Mouse (Mus musculus) MEL (cell line): ENCODE measurements around the gene Cdc42se2. TPM values are rescaled to one million over a fixed set of nuclear protein-coding genes. Genes with fewer than 3 reads are reported as not detected.
A peak's percentile ranks its signal among the peaks of the same experiment; 100 is the strongest.

Experiments
- DNase-seq: peaks from one replicate; pipeline ENCODE4 v3.0.0; 2011; ENCODE audit warnings: low read depth, low spot score
- H3K27ac ChIP-seq: 2 replicates; pipeline ENCODE4 v1.5.1; 2012; ENCODE audit warnings: low read depth, mild to moderate bottlenecking, control low read depth, low read length, moderate library complexity; ENCODE audit not compliant: control insufficient read depth
- H3K27me3 ChIP-seq, 2 experiments: fragments of 150-350 bp in 1 of 2; sonication (generic) in 1 of 2; 2 replicates each; pipeline ENCODE4 v1.6.1; 2012; ENCODE audit warnings: low read length in 2 of 2, mild to moderate bottlenecking in 2 of 2, improper control_type of control experiment in 1 of 2, moderate library complexity in 1 of 2; ENCODE audit not compliant: insufficient read depth in 2 of 2, control insufficient read depth in 1 of 2
- H3K36me3 ChIP-seq, 2 experiments: 2 replicates each; pipeline ENCODE4 v1.6.1; 2012 to 2014; ENCODE audit warnings: low read length in 2 of 2, improper control_type of control experiment in 1 of 2, inconsistent platforms in 1 of 2, mild to moderate bottlenecking in 1 of 2; ENCODE audit not compliant: insufficient read depth in 2 of 2, control insufficient read depth in 1 of 2
- H3K4me1 ChIP-seq, 2 experiments: fragments of 150-350 bp in 1 of 2; sonication (generic) in 1 of 2; 2 replicates each; pipeline ENCODE4 v1.6.1; 2012; ENCODE audit warnings: low read length in 2 of 2, improper control_type of control experiment in 1 of 2, mild to moderate bottlenecking in 1 of 2; ENCODE audit not compliant: insufficient read depth in 2 of 2, control insufficient read depth in 1 of 2
- H3K4me3 ChIP-seq, 2 experiments: fragments of 150-350 bp in 1 of 2; sonication (generic) in 1 of 2; 2 replicates each; pipeline ENCODE4 v1.5.1; 2012; ENCODE audit warnings: low read depth in 2 of 2, low read length in 2 of 2, mild to moderate bottlenecking in 2 of 2, moderate library complexity in 2 of 2, control low read depth in 1 of 2, improper control_type of control experiment in 1 of 2; ENCODE audit not compliant: control insufficient read depth in 1 of 2, insufficient read depth in 1 of 2
- H3K79me2 ChIP-seq: 2 replicates; pipeline ENCODE4 v1.6.1; 2012; ENCODE audit warnings: mild to moderate bottlenecking, low read length, moderate library complexity; ENCODE audit not compliant: control insufficient read depth, poor library complexity, insufficient read depth
- H3K9ac ChIP-seq: 2 replicates; pipeline ENCODE4 v1.6.1; 2012; ENCODE audit warnings: low read depth, mild to moderate bottlenecking, control low read depth, low read length, moderate library complexity; ENCODE audit not compliant: control insufficient read depth, poor library complexity, severe bottlenecking
- H3K9me3 ChIP-seq: fragments of 150-350 bp; sonication (generic); replicated peaks from 2 replicates; pipeline ENCODE4 v1.6.1; 2012; ENCODE audit warnings: mild to moderate bottlenecking, low read length, improper control_type of control experiment, moderate library complexity; ENCODE audit not compliant: insufficient read depth
- CHD1 ChIP-seq: IDR thresholded peaks from 2 replicates; pipeline ENCODE4 v1.6.1; 2012; ENCODE audit warnings: low read depth, mild to moderate bottlenecking, inconsistent platforms, low read length, improper control_type of control experiment
- CHD2 ChIP-seq: IDR thresholded peaks from 2 replicates; pipeline ENCODE4 v1.6.1; 2011; ENCODE audit warnings: low read length, improper control_type of control experiment
- CTCF ChIP-seq, 3 experiments: IDR thresholded peaks in 2 of 3; conservative IDR thresholded peaks in 1 of 3; 2 replicates each; pipeline ENCODE4 v1.5.1; 2011 to 2012; ENCODE audit warnings: low read length in 3 of 3, low read depth in 2 of 3, mild to moderate bottlenecking in 2 of 3, improper control_type of control experiment in 1 of 3, inconsistent platforms in 1 of 3, mixed read lengths in 1 of 3, moderate library complexity in 1 of 3; ENCODE audit not compliant: control insufficient read depth in 1 of 3, insufficient read depth in 1 of 3, poor library complexity in 1 of 3, severe bottlenecking in 1 of 3
- E2F4 ChIP-seq: IDR thresholded peaks from 2 replicates; pipeline ENCODE4 v1.6.1; 2011; ENCODE audit warnings: low read depth, low read length, improper control_type of control experiment, borderline replicate concordance
- ELF1 ChIP-seq: IDR thresholded peaks from 2 replicates; pipeline ENCODE4 v1.6.1; 2014; ENCODE audit warnings: low read depth, mild to moderate bottlenecking, inconsistent platforms, low read length, improper control_type of control experiment, moderate library complexity
- EP300 ChIP-seq, 2 experiments: IDR thresholded peaks; 2 replicates each; pipeline ENCODE4 v1.6.1; 2011; ENCODE audit warnings: improper control_type of control experiment in 2 of 2, low read length in 2 of 2, low read depth in 1 of 2, mild to moderate bottlenecking in 1 of 2
- GATA1 ChIP-seq: IDR thresholded peaks from 2 replicates; pipeline ENCODE4 v1.6.1; 2011; ENCODE audit warnings: low read depth, low read length, improper control_type of control experiment
- JUND ChIP-seq: IDR thresholded peaks from 2 replicates; pipeline ENCODE4 v1.6.1; 2011; ENCODE audit warnings: low read depth, mild to moderate bottlenecking, improper control_type of control experiment, low read length
- KAT2A ChIP-seq: conservative IDR thresholded peaks from 2 replicates; pipeline ENCODE4 v1.6.1; 2012; ENCODE audit warnings: low read depth, low read length, improper control_type of control experiment, inconsistent platforms
- MAFK ChIP-seq: IDR thresholded peaks from 2 replicates; pipeline ENCODE4 v1.6.1; 2011; ENCODE audit warnings: low read depth, mild to moderate bottlenecking, low read length, improper control_type of control experiment, borderline replicate concordance
- MAX ChIP-seq: IDR thresholded peaks from 2 replicates; pipeline ENCODE4 v1.6.1; 2011; ENCODE audit warnings: low read length, improper control_type of control experiment
- MAZ ChIP-seq: IDR thresholded peaks from 2 replicates; pipeline ENCODE4 v1.6.1; 2012; ENCODE audit warnings: low read depth, mild to moderate bottlenecking, inconsistent platforms, low read length, improper control_type of control experiment
- MEF2A ChIP-seq: IDR thresholded peaks from 2 replicates; pipeline ENCODE4 v1.6.1; 2014; ENCODE audit warnings: low read depth, mild to moderate bottlenecking, inconsistent platforms, low read length, improper control_type of control experiment; ENCODE audit not compliant: poor library complexity, insufficient replicate concordance, severe bottlenecking; ENCODE audit errors: extremely low read depth
- NRF1 ChIP-seq: IDR thresholded peaks from 2 replicates; pipeline ENCODE4 v1.6.1; 2014; ENCODE audit warnings: low read depth, mild to moderate bottlenecking, inconsistent platforms, low read length, improper control_type of control experiment, moderate library complexity; ENCODE audit not compliant: poor library complexity, insufficient read depth, severe bottlenecking
- POLR2A ChIP-seq, 2 experiments: IDR thresholded peaks; 2 replicates each; pipeline ENCODE4 v1.6.1; 2011 to 2012; ENCODE audit warnings: low read length in 2 of 2, mild to moderate bottlenecking in 2 of 2, control low read depth in 1 of 2, improper control_type of control experiment in 1 of 2, low read depth in 1 of 2, moderate library complexity in 1 of 2; ENCODE audit not compliant: control insufficient read depth in 1 of 2, insufficient read depth in 1 of 2, poor library complexity in 1 of 2
- POLR2AphosphoS2 ChIP-seq: IDR thresholded peaks from 2 replicates; pipeline ENCODE4 v1.6.1; 2011; ENCODE audit warnings: low read length, improper control_type of control experiment
- POLR2AphosphoS5 ChIP-seq: IDR thresholded peaks from 2 replicates; pipeline ENCODE4 v1.6.1; 2012; ENCODE audit warnings: low read depth, borderline replicate concordance, mild to moderate bottlenecking, inconsistent platforms, low read length, moderate library complexity, mixed read lengths
- RCOR1 ChIP-seq: IDR thresholded peaks from 2 replicates; pipeline ENCODE4 v1.6.1; 2012; ENCODE audit warnings: low read depth, mild to moderate bottlenecking, inconsistent platforms, low read length, improper control_type of control experiment
- SMC3 ChIP-seq: IDR thresholded peaks from 2 replicates; pipeline ENCODE4 v1.6.1; 2011; ENCODE audit warnings: low read depth, low read length, improper control_type of control experiment
- TBP ChIP-seq: IDR thresholded peaks from 2 replicates; pipeline ENCODE4 v1.8.0; 2011; ENCODE audit warnings: low read depth, low read length, improper control_type of control experiment
- TCF12 ChIP-seq: IDR thresholded peaks from 2 replicates; pipeline ENCODE4 v1.6.1; 2014; ENCODE audit warnings: low read depth, mild to moderate bottlenecking, inconsistent platforms, low read length, improper control_type of control experiment, moderate library complexity
- UBTF ChIP-seq: IDR thresholded peaks from 2 replicates; pipeline ENCODE4 v1.6.1; 2012; ENCODE audit warnings: low read depth, mild to moderate bottlenecking, inconsistent platforms, low read length, improper control_type of control experiment, moderate library complexity, borderline replicate concordance; ENCODE audit not compliant: insufficient read depth
- USF2 ChIP-seq, 2 experiments: IDR thresholded peaks; 2 replicates each; pipeline ENCODE4 v1.6.1; 2011 to 2012; ENCODE audit warnings: improper control_type of control experiment in 2 of 2, low read length in 2 of 2, borderline replicate concordance in 1 of 2, inconsistent platforms in 1 of 2, low read depth in 1 of 2, mild to moderate bottlenecking in 1 of 2; ENCODE audit not compliant: insufficient read depth in 1 of 2
- ZC3H11A ChIP-seq: IDR thresholded peaks from 2 replicates; pipeline ENCODE4 v1.6.1; 2012; ENCODE audit warnings: low read depth, mild to moderate bottlenecking, inconsistent platforms, low read length, improper control_type of control experiment
- ZKSCAN1 ChIP-seq: IDR thresholded peaks from 2 replicates; pipeline ENCODE4 v1.6.1; 2012; ENCODE audit warnings: low read depth, mild to moderate bottlenecking, inconsistent platforms, low read length, improper control_type of control experiment, moderate library complexity
- ZMIZ1 ChIP-seq: IDR thresholded peaks from 2 replicates; pipeline ENCODE4 v1.6.1; 2012; ENCODE audit warnings: low read depth, mild to moderate bottlenecking, inconsistent platforms, low read length, improper control_type of control experiment, moderate library complexity
- polyA plus RNA-seq, 2 experiments: library from polyadenylated mRNA; stranded (reverse) in 1 of 2; unstranded in 1 of 2; fragments of >175 nt in 1 of 2; fragments of >200 nt in 1 of 2; gene quantifications; 2 replicates each; pipeline versions ENCODE4 v1.2.1 to v1.2.4; 2012; ENCODE audit warnings: low replicate concordance in 2 of 2, low read depth in 1 of 2; ENCODE audit not compliant: insufficient read length in 2 of 2, insufficient read depth in 1 of 2, missing spikeins in 1 of 2
- total RNA-seq: library from RNA; depleted of rRNA; stranded (reverse); fragments of 300-350 nt; gene quantifications from 2 replicates; pipeline ENCODE4 v1.2.3, GENCODE M21; 2012

Gene Cdc42se2
- total and polyA plus RNA-seq, 3 experiments: 30.1 to 47.4 (median 33.4) TPM

DNA sequence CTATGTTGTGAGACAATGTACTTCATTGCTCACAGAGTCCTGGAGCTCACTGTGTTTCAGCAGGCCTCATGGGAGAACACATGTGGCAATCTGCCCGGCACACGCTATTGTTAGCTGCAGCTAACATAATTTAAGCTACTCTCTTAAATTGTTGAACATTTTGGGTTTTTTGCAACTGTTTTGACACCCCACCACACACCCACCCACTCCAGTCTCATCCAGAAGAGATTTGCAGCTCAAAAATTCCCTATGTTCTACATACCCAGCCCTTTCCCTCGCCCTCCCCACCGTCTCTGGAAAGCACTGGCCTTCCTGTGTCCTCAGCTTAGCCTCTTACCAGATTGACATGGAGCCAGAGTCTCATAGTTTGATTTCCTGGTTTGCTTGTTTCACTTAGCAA, 17.7 kb upstream of the Cdc42se2 start:
- Histone ChIP-seq H3K4me1 (peaks cover 8 to 30% of the 10 kb centered on the region in 2 experiments), H3K9ac (no peak overlapping the region), H3K27me3 (no peaks in the 10 kb centered on the region), H3K79me2 (no peaks in the 10 kb centered on the region), H3K4me3 (no peak overlapping the region), H3K27ac (no peak overlapping the region), H3K9me3 (no peaks in the 10 kb centered on the region), H3K36me3 (peaks cover 0 to 30% of the 10 kb centered on the region in 2 experiments; a peak in 2 of 4 replicates)
- DNase-seq: no peak
- TF ChIP-seq ZC3H11A (no peak), SMC3 (no peak), ELF1 (no peak), EP300 (IDR thresholded peaks at IDR 0.05; ENCODE audit: low read depth in 1 of 2, low read length in 2 of 2) (no peak), TBP (no peak), JUND (no peak), MAX (no peak), MAFK (no peak), GATA1 (no peak), ZMIZ1 (no peak), ZKSCAN1 (no peak), KAT2A (no peak), RCOR1 (no peak), CHD1 (no peak), POLR2AphosphoS2 (no peak), CTCF (IDR thresholded peaks at IDR 0.05 in 2 of 3, conservative IDR thresholded peaks at IDR 0.05 in 1 of 3; ENCODE audit: control insufficient read depth in 1 of 3, insufficient read depth in 1 of 3, low read depth in 2 of 3, low read length in 3 of 3, poor library complexity in 1 of 3, severe bottlenecking in 1 of 3) (no peak), POLR2A (IDR thresholded peaks at IDR 0.05; ENCODE audit: control insufficient read depth in 1 of 2, insufficient read depth in 1 of 2, low read depth in 1 of 2, low read length in 2 of 2, poor library complexity in 1 of 2) (no peak), POLR2AphosphoS5 (no peak), NRF1 (no peak)

DNA sequence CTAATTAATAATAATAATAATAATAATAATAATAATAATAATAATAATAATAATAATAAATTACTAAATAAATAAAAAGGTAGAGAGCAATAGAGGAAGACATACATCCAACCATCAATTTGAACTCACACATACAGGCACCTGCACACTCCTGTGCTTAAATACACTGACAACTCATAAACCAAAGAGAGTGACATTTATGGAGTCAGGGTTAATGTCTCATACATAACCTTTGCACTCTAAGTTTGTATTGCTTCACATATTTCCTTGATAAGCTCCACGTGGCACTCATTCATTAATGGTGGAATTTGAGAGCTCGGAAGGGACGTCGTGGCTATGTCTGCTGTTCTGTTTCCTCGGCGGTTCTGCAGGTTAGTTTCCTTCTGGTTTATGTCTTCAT, 15.1 kb upstream of the Cdc42se2 start:
- Histone ChIP-seq H3K27ac (peak overlapping the region; percentile 88), H3K4me1 (peaks cover 13 to 27% of the 10 kb centered on the region in 2 experiments), H3K4me3 (no peak overlapping the region), H3K9ac (peak overlapping the region; percentile 19)
- no peak for TF ChIP-seq E2F4
- no peak for TF ChIP-seq MAZ
- TF ChIP-seq UBTF: no peak
- no peak for TF ChIP-seq KAT2A
- TF ChIP-seq MEF2A: no peak
- TF ChIP-seq TCF12: no peak
- no peak for TF ChIP-seq CTCF (IDR thresholded peaks at IDR 0.05 in 2 of 3, conservative IDR thresholded peaks at IDR 0.05 in 1 of 3; ENCODE audit: control insufficient read depth in 1 of 3, insufficient read depth in 1 of 3, low read depth in 2 of 3, low read length in 3 of 3, poor library complexity in 1 of 3, severe bottlenecking in 1 of 3)
- TF ChIP-seq USF2 (IDR thresholded peaks at IDR 0.05; ENCODE audit: borderline replicate concordance in 1 of 2, insufficient read depth in 1 of 2, low read depth in 1 of 2, low read length in 2 of 2): no peak
- TF ChIP-seq CHD1: no peak
- TF ChIP-seq ELF1: no peak
- no peak for TF ChIP-seq CHD2
- no peak for TF ChIP-seq ZC3H11A
- TF ChIP-seq, all 39 proteins: peak for 0
- no peak for DNase-seq
- Histone ChIP-seq H3K9me3 (no peaks in the 10 kb centered on the region), H3K36me3 (peaks cover 0 to 35% of the 10 kb centered on the region in 2 experiments; a peak in 2 of 4 replicates), H3K27me3 (no peaks in the 10 kb centered on the region), H3K79me2 (no peaks in the 10 kb centered on the region)
